In genomic region chr12:83105514-83106119, GRCm38 (mm10) we compare ENCODE assay signal across 16 mouse cellular contexts.
A peak's percentile ranks its signal among the peaks of the same experiment; 100 is the strongest.
DNase-seq lines count a peak whose midpoint lies in the region; ATAC-seq and TF ChIP-seq lines count a peak whose summit lies in the region.
"Had no signal": no experiment of that assay in that cellular context is flagged by ENCODE, and none has a peak within 500 bp of the region (broad histone marks: within the 10 kb centered on the region; RNA-seq: fewer than 3 reads in every experiment).

No protein-coding gene starts in this region.

- no peak overlapping the region for H3K4me3 ChIP-seq in kidney, adult 2 months (ENCODE audit: insufficient read depth, low read depth, low read length)
- H3K4me3 ChIP-seq in intestine, embryonic 14.5 days (ENCODE audit: low read depth, low read length) = no peak overlapping the region
- H3K4me3 ChIP-seq: midbrain, embryonic 13.5 days; neural tube, embryonic 13.5 days had no signal

- DNase-seq in kidney, adult 2 months = peak; percentile 19
- DNase-seq in kidney, postnatal 4 days = no peak
- peak; percentile 8 for DNase-seq in adipocyte (ENCODE audit: low spot score)
- DNase-seq in intestine, embryonic 14.5 days (ENCODE audit: low spot score) = peak; percentile 69
- DNase-seq in lung, postnatal 25 days (ENCODE audit: low spot score) = peak; percentile 78
- DNase-seq in cerebellum, adult 11-12 months = no peak
- DNase-seq in right cerebral cortex, postnatal 36 days (ENCODE audit: low spot score in 2 of 2) = no peak
- DNase-seq: adrenal gland, adult 8-10 months; cerebellum, adult 2 months; layer of hippocampus, postnatal 36 days; right cerebral cortex, adult 18-20 months had no signal

- peak; percentile 78 for ATAC-seq in intestine, embryonic 14.5 days (replicated peaks; ENCODE audit: low FRiP score, low TSS enrichment, low read depth)
- ATAC-seq: midbrain, embryonic 13.5 days; Patski had no signal

- H3K36me3 ChIP-seq in kidney, adult 2 months (ENCODE audit: control insufficient read depth, insufficient read depth, low read length) = no peaks in the 10 kb centered on the region
- no peaks in the 10 kb centered on the region for H3K36me3 ChIP-seq in intestine, embryonic 14.5 days (ENCODE audit: control insufficient read depth, insufficient read depth, low read length)
- H3K36me3 ChIP-seq: midbrain, embryonic 13.5 days; neural tube, embryonic 13.5 days had no signal

- TF ChIP-seq CTCF in kidney, adult 2 months (conservative IDR thresholded peaks at IDR 0.05; ENCODE audit: insufficient read depth, insufficient read length, low read depth, low read length) = no peak

- H3K9me3 ChIP-seq in intestine, embryonic 14.5 days (ENCODE audit: control insufficient read depth, low read length) = no peaks in the 10 kb centered on the region
- H3K9me3 ChIP-seq: midbrain, embryonic 13.5 days; neural tube, embryonic 13.5 days had no signal

- H3K27ac ChIP-seq in kidney, adult 2 months (ENCODE audit: insufficient read depth, low read depth, low read length) = no peak overlapping the region
- no peak overlapping the region for H3K27ac ChIP-seq in intestine, embryonic 14.5 days (ENCODE audit: low read depth)
- H3K27ac ChIP-seq: hindbrain, embryonic 14.5 days; midbrain, embryonic 13.5 days; neural tube, embryonic 13.5 days had no signal

- TF ChIP-seq POLR2A in kidney, adult 2 months (IDR thresholded peaks at IDR 0.05; ENCODE audit: low read depth, low read length) = no peak

- H3K9ac ChIP-seq in intestine, embryonic 14.5 days (ENCODE audit: low read length) = no peak overlapping the region
- H3K9ac ChIP-seq: hindbrain, embryonic 14.5 days; midbrain, embryonic 13.5 days; neural tube, embryonic 13.5 days had no signal

- no peaks in the 10 kb centered on the region for H3K4me1 ChIP-seq in kidney, adult 2 months (ENCODE audit: control insufficient read depth, insufficient read depth, low read length)
- H3K4me1 ChIP-seq in intestine, embryonic 14.5 days (replicated peaks; ENCODE audit: control insufficient read depth, insufficient read depth, low read length) = no peaks in the 10 kb centered on the region

- no peaks in the 10 kb centered on the region for H3K27me3 ChIP-seq in kidney, adult 2 months (replicated peaks; ENCODE audit: control insufficient read depth, insufficient read depth, low read length)
- no peaks in the 10 kb centered on the region for H3K27me3 ChIP-seq in intestine, embryonic 14.5 days (replicated peaks; ENCODE audit: control insufficient read depth, insufficient read depth, low read length)
- H3K27me3 ChIP-seq: midbrain, embryonic 13.5 days; neural tube, embryonic 13.5 days had no signal

- no peak overlapping the region for H3K4me2 ChIP-seq in intestine, embryonic 14.5 days (ENCODE audit: low read length)
- H3K4me2 ChIP-seq: heart, embryonic 11.5 days; hindbrain, embryonic 14.5 days; midbrain, embryonic 13.5 days; neural tube, embryonic 13.5 days had no signal

- WGBS in kidney, adult 2 months = 45% methylated on average over 9 of the region's 9 CpGs
- WGBS in intestine, embryonic 14.5 days = 46% methylated on average over 9 of the region's 9 CpGs

Comparison
In these comparisons a context has a peak if more than half of its experiments do, and no peak if none do; other contexts are left out.
1. DNase-seq: peak in kidney, adult 2 months (single experiment), adipocyte (single experiment), intestine, embryonic 14.5 days (single experiment) and lung, postnatal 25 days (single experiment); none in kidney, postnatal 4 days (0 of 2), cerebellum, adult 11-12 months (single experiment) and right cerebral cortex, postnatal 36 days (0 of 2).